Mouse (Mus musculus) liver (tissue): ENCODE measurements around the gene Naip6.
"Not testable (repeated sequence)": the region's sequence is repeated elsewhere in the genome, so short reads cannot be mapped to it uniquely, and the experiment has no call there.

ENCODE experiments used
- DNase-seq: peaks from one replicate; pipeline ENCODE4 v3.0.0-alpha.2; 2020; ENCODE audit warnings: mixed read lengths

Naip6 gene

DNA sequence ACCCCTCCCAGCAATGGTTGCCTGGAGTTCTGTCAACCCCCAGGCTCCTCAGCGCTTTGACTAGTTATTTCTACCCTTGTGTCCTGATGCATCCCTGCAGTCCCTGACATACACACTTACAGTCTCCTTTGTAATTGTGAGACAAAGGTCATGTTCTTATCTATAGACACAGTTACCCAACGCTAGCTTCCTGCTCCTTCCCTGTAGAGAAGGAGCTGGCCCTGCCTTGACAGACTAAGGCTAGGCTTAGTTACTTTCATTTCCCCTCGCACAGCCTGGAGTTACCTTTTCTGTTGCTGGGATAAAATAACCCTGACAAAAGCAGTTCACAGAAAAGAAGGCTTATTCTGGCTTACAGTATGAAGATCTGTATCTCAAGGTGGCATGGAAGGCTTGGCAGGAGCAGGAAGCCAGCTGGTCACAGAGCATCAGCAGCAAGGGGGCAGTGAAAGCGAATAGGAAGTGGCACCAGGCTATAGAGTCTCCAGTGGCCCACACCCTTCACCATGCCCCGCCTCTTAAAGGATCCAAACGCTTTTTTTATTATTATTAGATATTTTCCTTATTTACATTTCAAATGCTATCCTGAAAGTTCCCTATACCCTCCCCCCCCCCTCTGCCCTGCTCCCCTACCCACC is at the start of gene Naip6:
Gene Naip6, minus strand, starts transcription at position 419 of the 638 bp plus-strand sequence.
- DNase-seq, result not testable (repeated sequence)

DNA sequence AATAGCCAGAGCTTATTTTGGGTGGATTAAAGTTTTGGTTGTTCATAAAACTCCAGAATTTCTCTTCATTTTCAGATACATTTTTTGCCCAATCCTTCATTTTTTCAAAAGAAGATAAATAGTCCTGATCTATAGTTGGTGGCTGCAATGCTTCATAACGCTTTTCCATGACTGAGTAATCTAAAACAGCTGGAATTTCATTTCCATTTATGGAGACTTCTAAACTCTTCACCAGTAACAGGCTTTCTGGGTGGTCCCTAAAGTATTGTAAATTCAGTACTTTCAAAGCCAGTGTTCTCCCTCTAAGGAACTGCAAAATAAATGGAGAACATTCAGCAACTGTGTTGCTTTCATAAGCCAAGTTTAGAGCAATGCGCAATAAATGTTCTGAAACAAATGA is 34.8 kb upstream of the Naip6 start:
- DNase-seq, result not testable (repeated sequence)

DNA sequence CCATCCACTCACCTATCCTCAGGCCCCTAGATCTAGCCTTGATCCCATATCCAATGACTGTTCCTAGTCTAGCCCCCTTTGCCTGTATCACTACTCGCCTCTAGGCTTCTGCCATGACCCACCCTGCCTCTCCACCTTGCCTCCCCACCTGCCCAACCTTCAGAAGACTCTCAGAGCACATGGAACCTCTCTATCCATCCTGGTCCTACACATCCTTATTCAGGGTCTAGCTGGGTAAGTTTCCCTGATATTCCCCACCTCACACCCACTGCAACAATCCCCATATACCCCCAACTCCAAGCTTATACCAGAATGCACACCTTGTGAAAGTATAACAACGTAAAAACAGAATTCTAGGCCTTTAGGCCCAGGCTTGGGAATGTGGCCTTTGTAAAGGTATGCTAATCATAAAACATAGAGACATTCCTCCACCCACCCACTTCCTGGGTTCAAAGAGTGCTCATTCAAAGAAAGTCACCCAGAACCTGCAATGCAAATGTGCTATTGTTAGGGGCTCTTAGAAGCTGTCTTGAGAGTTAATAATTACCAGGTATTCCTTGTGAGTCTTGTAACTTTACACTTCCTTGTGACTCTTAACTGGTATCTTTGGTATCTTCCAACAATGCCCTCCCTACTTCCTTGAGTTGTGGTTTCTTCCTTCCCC is 32.2 kb upstream of the Naip6 start:
- not testable (repeated sequence) for DNase-seq

DNA sequence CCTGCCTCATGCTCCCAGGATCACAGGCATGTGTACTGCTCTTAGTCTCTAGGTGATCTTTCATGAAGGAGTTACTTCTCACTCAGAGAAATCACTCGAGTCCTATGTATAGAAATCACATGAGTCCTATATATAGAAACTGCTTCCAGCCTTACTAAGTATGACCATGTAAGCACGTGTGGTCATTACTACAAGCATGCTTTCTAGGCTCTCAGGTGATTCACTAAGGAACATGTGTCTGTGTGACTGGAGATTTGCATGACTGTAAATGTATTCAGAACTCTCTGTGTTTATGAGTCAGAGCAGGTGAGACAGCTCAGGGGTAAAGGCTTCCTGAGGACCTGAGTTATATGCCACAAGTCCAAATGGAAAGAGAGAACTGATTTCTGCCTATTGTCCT is 24.3 kb upstream of the Naip6 start:
- DNase-seq, result no peak

DNA sequence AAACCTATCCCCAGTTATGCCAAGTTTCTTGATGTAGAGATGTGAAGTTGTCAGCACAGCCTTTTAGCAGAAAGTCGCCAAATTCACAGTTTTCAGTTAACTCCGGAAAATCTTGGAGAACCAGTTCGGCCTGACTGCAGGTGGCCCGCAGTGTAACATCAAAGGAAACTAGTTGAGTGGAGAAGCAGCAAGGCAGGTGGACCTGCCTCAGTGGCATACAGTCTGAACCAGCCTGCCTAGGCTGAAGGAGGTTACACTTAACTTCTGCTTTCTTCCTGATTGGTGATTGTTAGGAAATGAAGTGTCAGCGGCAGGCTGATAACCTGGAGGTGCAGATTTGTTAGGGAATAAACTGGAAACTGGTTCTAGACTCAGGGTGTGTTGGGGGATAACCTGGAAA is 14.3 kb upstream of the Naip6 start:
- DNase-seq, result not testable (repeated sequence)

DNA sequence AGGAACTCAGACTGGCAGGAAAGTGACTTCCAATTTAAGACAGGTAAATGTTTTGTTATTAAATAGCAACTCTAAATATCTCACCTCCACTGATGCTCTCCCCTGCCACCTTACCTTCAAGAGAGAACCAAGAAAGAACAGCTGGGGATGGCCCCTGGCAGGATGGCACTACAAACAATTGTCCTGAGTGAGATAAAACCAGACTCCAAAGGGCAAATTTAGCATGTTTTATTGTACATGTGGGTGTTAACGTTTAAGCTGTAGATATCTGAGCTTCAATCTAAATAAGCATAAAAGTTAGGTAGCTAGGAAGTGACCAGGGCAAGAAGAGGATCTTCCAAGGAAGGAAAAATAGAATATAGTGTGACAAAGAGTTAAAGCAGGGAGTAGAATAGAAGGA is 11.4 kb upstream of the Naip6 start:
- not testable (repeated sequence) for DNase-seq

DNA sequence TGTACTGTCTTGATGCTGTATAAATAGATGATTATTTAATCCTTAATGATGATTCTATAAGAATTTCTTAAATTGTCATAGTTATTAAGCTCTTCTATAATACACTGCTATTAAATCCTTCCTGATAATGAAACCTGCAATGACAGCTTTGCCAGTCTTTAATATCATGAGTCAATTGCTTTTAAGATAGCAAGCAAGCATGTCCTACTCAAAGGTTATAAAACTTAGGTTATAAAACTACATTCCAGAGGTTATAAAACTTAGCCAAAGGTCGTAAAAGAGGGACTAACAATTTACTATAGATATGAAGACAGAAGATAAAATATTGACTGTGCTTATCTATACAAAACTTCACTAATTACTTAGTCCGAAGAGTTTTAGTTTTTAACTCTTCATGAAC is 10.6 kb upstream of the Naip6 start:
- DNase-seq, result not testable (repeated sequence)

DNA sequence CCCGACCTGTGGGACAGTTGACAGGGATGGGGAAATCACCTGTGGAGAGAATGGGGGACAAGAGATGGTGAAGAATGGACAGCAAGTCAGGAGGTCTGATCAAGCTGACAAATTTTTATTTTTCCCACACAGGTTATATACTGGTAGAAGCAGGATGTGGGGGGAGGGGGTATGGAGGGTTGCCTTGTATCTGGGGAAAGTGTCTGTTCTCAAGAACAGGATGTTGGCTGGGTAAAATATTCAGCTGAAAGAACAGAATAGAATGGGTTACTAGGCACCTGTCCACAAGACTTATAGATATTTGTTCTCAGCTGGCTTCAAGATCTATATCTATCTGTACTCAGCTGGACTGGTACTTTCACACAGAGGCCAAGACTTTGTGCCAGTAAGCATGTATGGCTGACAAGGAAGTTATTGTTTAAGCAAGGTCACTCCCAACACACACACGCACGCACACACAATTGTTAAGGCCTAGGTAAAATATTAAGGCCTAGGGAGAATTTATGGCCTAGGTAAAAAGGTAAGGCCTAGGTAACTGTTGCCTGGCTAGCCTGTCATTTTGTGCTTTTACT is 4.9 kb upstream of the Naip6 start:
- not testable (repeated sequence) for DNase-seq

DNA sequence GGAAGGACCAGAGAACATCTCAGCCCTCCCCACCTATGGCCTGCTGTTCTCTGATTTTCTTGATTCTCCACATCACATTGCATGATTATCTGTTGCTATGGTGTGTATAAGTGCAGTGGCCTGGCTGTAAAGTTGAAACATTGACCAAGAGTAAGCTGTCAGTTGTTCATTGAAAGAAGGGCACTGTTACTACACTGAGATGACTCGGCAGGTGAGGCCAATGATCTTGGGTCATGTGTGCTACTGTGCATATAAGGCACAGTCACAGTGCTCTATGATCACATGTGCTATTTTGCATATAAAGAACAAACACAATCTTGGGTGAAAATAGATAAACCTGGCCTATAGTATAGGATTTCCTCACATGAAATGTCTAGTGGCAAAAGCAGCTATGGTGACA is 32.9 kb downstream of the Naip6 start:
- DNase-seq, result no peak

DNA sequence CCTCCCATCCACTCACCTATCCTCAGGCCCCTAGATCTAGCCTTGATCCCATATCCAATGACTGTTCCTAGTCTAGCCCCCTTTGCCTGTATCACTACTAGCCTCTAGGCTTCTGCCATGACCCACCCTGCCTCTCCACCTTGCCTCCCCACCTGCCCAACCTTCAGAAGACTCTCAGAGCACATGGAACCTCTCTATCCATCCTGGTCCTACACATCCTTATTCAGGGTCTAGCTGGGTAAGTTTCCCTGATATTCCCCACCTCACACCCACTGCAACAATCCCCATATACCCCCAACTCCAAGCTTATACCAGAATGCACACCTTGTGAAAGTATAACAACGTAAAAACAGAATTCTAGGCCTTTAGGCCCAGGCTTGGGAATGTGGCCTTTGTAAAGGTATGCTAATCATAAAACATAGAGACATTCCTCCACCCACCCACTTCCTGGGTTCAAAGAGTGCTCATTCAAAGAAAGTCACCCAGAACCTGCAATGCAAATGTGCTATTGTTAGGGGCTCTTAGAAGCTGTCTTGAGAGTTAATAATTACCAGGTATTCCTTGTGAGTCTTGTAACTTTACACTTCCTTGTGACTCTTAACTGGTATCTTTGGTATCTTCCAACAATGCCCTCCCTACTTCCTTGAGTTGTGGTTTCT is 45.9 kb downstream of the Naip6 start:
- DNase-seq, result not testable (repeated sequence)

DNA sequence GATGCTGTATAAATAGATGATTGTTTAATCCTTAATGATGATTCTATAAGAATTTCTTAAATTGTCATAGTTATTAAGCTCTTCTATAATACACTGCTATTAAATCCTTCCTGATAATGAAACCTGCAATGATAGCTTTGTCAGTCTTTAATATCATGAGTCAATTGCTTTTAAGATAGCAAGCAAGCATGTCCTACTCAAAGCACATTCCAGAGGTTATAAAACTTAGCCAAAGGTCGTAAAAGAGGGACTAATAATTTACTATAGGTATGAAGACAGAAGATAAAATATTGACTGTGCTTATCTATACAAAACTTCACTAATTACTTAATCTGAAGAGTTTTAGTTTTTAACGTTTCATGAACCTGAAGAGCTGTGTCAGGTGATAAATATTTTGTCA is 60.5 kb downstream of the Naip6 start:
- DNase-seq, result not testable (repeated sequence)

DNA sequence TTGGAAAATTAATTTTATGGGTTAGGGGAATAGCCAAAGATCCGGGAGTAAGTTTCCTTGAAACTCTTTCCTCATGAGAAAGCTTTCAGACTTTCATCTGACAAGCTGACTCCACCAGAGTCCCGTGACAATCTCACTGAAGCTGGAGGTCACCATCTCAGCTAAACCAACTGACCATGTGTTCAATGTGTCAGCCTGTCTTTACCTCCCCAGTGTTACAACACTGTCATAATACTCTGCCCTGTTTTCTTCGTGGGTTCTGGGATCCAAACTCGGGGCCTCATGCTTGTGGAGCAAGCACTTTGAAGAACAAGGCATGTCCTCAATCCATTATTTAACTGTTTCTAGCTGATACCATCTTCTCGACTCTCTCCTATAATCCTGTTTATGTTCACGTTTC is 61.5 kb downstream of the Naip6 start:
- not testable (repeated sequence) for DNase-seq

DNA sequence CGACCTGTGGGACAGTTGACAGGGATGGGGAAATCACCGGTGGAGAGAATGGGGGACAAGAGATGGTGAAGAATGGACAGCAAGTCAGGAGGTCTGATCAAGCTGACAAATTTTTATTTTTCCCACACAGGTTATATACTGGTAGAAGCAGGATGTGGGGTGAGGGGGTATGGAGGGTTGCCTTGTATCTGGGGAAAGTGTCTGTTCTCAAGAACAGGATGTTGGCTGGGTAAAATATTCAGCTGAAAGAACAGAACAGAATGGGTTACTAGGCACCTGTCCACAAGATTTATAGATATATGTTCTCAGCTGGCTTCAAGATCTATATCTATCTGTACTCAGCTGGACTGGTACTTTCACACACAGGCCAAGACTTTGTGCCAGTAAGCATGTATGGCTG is 65.6 kb downstream of the Naip6 start:
- not testable (repeated sequence) for DNase-seq

DNA sequence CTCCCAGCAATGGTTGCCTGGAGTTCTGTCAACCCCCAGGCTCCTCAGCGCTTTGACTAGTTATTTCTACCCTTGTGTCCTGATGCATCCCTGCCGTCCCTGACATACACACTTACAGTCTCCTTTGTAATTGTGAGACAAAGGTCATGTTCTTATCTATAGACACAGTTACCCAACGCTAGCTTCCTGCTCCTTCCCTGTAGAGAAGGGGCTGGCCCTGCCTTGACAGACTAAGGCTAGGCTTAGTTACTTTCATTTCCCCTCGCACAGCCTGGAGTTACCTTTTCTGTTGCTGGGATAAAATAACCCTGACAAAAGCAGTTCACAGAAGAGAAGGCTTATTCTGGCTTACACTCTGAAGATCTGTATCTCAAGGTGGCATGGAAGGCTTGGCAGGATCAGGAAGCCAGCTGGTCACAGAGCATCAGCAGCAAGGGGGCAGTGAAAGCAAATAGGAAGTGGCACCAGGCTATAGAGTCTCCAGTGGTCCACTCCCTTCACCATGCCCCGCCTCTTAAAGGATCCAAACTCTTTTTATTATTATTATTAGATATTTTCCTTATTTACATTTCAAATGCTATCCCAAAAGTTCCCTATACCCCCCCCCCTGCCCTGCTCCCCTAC is 70.5 kb downstream of the Naip6 start:
- not testable (repeated sequence) for DNase-seq

DNA sequence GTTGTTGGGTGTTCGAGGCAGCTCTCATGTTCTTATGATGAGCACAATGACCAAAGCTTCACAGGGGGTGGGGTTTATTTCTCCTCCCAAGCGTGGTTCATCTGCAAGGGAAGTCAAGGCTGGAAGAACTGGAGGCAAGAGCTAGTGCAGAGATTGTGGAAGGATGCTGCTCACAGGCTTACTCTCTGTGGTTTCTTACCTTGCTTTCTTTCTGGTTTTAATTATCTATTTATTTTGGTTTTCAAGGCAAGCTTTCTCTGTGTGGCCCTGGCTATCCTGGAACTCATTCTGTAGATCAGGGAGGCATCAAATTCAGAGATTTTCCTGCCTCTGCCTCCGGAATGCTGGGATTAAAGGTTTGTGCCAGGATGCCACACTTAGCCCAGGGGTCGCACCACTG is 71.3 kb downstream of the Naip6 start, which contains the start of gene Naip5:
Gene Naip5, minus strand, starts transcription at position 101 of the 400 bp plus-strand sequence.
- not testable (repeated sequence) for DNase-seq

DNA sequence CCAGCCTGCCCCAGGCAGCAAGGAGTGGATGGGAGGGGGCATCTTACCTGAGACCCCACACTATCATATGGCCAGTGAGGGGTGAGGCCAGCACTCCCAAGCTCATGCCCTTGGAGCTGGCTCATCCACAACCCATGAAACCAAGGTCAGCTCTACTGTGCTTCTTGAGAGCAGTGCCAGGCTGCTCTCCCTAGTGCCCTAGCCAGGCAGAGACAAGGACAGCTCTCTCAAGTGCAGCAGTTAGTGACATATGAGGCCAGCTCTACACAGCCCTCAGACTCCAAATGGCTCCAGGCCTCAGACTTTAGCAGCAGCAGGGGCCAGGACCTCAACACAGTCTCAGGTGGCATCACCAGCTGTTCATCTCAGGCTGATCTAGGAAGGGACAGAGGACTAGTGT is 73.8 kb downstream of the Naip6 start:
- no peak for DNase-seq
